Mouse (Mus musculus): ENCODE results near the gene Angel2. TPM values are rescaled to one million over a fixed set of nuclear protein-coding genes. Genes with fewer than 3 reads are reported as not detected.

The Angel2 gene
- total RNA-seq, 1 experiment, result 21.9 TPM

DNA sequence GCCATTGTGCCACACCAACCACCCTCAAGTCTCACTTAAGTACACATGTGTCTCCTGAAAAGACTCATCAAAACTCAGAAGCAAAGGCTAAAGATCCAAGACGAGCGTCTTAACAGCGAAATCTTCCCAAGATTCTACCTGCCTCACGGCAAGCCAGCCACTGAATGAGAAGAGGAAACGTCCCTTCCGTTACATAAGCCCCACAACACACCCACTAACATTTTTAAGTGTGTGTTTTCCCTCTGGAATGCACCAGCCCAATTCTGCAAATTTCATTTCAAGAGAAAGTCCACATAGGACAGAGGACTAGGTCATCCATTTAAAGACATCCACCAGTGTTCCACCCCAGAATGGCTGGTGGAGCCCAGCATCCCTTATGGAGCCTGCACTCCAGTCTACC is 14.1 kb upstream of the Angel2 start:
- Histone ChIP-seq H3K27ac (ENCODE audit: insufficient read depth, low read depth, low read length, poor library complexity, severe bottlenecking) (no peak overlapping the region), H3K9me3 (ENCODE audit: control insufficient read depth, insufficient read depth, low read depth, low read length) (no peaks in the 10 kb centered on the region), H3K4me3 (ENCODE audit: insufficient read depth in 1 of 2, low read depth in 1 of 2, low read length in 2 of 2, poor library complexity in 1 of 2, severe bottlenecking in 1 of 2) (peak overlapping the region; percentile 78 to 85), H3K9ac (ENCODE audit: insufficient read depth, low read depth, low read length, poor library complexity, severe bottlenecking) (peak overlapping the region; percentile 75), H3K36me3 (ENCODE audit: control insufficient read depth, insufficient read depth, low read length, poor library complexity, severe bottlenecking) (no peaks in the 10 kb centered on the region), H3K4me1 (ENCODE audit: control insufficient read depth in 2 of 2, insufficient read depth in 2 of 2, low read length in 2 of 2, poor library complexity in 1 of 2) (peaks cover 0 to 4% of the 10 kb centered on the region in 2 experiments; a peak in 2 of 4 replicates)
- TF ChIP-seq HCFC1 (IDR thresholded peaks at IDR 0.05; ENCODE audit: borderline replicate concordance, insufficient read depth, low read length) (no peak), MAFK (IDR thresholded peaks at IDR 0.05; ENCODE audit: insufficient read depth, low read depth, low read length) (no peak), ZC3H11A (IDR thresholded peaks at IDR 0.05; ENCODE audit: borderline replicate concordance, low read depth, low read length) (no peak), CHD2 (IDR thresholded peaks at IDR 0.05; ENCODE audit: low read depth, low read length) (no peak), ZNF384 (IDR thresholded peaks at IDR 0.05; ENCODE audit: low read depth, low read length) (no peak)
- in situ Hi-C loops (cut with MboI; ENCODE audit: low sequenced_read_pairs in 2 of 2, unreplicated experiment in 2 of 2), result no loop called here
- no peak for DNase-seq (ENCODE audit: low read depth, low spot score)

DNA sequence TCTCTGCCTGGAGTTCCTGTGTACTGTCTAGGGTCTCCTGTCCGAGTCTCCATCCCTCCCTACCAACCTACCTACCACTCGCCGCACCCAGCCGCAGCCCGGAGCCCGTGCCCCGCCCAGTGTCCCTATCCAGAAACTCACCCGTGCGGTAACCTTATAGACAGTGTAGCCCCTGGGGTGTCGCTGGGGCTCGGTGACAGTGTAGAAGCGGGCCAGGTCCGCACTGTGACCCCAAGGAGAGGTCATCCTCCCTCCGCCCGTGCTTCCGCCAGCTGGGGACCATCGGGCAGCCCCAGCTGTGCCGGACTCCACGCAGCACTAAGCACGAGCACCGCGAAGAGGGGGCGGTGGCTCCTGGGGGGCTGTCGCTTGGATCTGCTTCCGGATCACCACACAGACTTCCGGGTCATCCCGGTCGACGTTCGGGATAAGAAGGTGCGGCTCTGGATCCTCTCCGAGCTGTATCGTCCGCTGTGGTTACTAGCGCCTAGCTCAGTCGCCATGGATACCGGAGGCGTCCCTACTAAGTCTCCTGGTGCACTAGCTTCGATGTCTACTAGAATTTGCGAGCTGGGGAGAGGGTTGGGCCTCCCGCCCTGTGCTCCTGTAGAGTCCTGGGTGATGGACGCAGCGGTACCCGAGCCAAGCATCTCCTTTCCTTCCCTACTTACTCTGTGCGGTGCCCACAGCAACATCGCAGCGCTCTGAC is 13.3 kb upstream of the Angel2 start, which contains the start of gene Rps6kc1:
Gene Rps6kc1 (minus strand): TSS at position 356 of the 709 bp plus-strand sequence.
- TF ChIP-seq CHD2 (IDR thresholded peaks at IDR 0.05; ENCODE audit: low read depth, low read length) (no peak), HCFC1 (IDR thresholded peaks at IDR 0.05; ENCODE audit: borderline replicate concordance, insufficient read depth, low read length) (peak; percentile 65; the same call in 1 of the 2 replicates), ZNF384 (IDR thresholded peaks at IDR 0.05; ENCODE audit: low read depth, low read length) (no peak)
- Histone ChIP-seq H3K27ac (ENCODE audit: insufficient read depth, low read depth, low read length, poor library complexity, severe bottlenecking) (no peak within 1 kb of the TSS), H3K36me3 (ENCODE audit: control insufficient read depth, insufficient read depth, low read length, poor library complexity, severe bottlenecking) (no peaks in the 10 kb centered on the region), H3K4me3 (ENCODE audit: insufficient read depth in 1 of 2, low read depth in 1 of 2, low read length in 2 of 2, poor library complexity in 1 of 2, severe bottlenecking in 1 of 2) (peak within 1 kb of the TSS; percentile 78 to 85), H3K9me3 (ENCODE audit: control insufficient read depth, insufficient read depth, low read depth, low read length) (no peaks in the 10 kb centered on the region), H3K4me1 (ENCODE audit: control insufficient read depth in 2 of 2, insufficient read depth in 2 of 2, low read length in 2 of 2, poor library complexity in 1 of 2) (peaks cover 0 to 4% of the 10 kb centered on the region in 2 experiments; a peak in 2 of 4 replicates), H3K9ac (ENCODE audit: insufficient read depth, low read depth, low read length, poor library complexity, severe bottlenecking) (peak within 1 kb of the TSS; percentile 82)
- peak; percentile 62 for DNase-seq (ENCODE audit: low read depth, low spot score)
- in situ Hi-C loops (cut with MboI; ENCODE audit: low sequenced_read_pairs in 2 of 2, unreplicated experiment in 2 of 2), result no loop called here

DNA sequence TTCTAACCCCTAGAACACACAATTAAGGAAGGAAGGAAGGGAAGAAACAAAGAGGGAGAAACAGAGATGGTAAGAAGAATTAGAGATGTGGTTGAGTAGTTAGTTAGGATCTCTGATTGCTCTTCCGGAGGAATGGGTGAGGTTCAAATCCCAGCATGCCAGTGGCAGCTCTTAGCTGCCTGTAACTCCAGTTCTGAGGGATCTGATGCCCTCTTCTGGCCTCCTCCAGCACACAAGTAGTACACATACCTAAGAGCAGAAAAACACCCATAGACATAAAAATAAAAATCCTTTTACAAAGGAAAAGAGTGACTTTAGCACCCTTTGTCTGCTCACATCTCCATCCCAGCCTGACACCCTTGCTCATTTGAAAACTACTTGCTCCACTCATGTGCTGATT is 12.3 kb upstream of the Angel2 start:
- Histone ChIP-seq H3K4me1 (ENCODE audit: control insufficient read depth in 2 of 2, insufficient read depth in 2 of 2, low read length in 2 of 2, poor library complexity in 1 of 2) (peaks cover 0 to 4% of the 10 kb centered on the region in 2 experiments; a peak in 2 of 4 replicates), H3K36me3 (ENCODE audit: control insufficient read depth, insufficient read depth, low read length, poor library complexity, severe bottlenecking) (no peaks in the 10 kb centered on the region), H3K4me3 (ENCODE audit: insufficient read depth in 1 of 2, low read depth in 1 of 2, low read length in 2 of 2, poor library complexity in 1 of 2, severe bottlenecking in 1 of 2) (0 out of 4 replicates have a peak overlapping the region, but pooled peaks of 1 of the 2 experiments have one; percentile 9), H3K9ac (ENCODE audit: insufficient read depth, low read depth, low read length, poor library complexity, severe bottlenecking) (no peak overlapping the region), H3K9me3 (ENCODE audit: control insufficient read depth, insufficient read depth, low read depth, low read length) (no peaks in the 10 kb centered on the region), H3K27ac (ENCODE audit: insufficient read depth, low read depth, low read length, poor library complexity, severe bottlenecking) (no peak overlapping the region)
- TF ChIP-seq CHD2 (IDR thresholded peaks at IDR 0.05; ENCODE audit: low read depth, low read length) (no peak), HCFC1 (IDR thresholded peaks at IDR 0.05; ENCODE audit: borderline replicate concordance, insufficient read depth, low read length) (no peak), MAFK (IDR thresholded peaks at IDR 0.05; ENCODE audit: insufficient read depth, low read depth, low read length) (no peak), ZC3H11A (IDR thresholded peaks at IDR 0.05; ENCODE audit: borderline replicate concordance, low read depth, low read length) (no peak), ZNF384 (IDR thresholded peaks at IDR 0.05; ENCODE audit: low read depth, low read length) (no peak)
- in situ Hi-C loops (cut with MboI; ENCODE audit: low sequenced_read_pairs in 2 of 2, unreplicated experiment in 2 of 2), result no loop called here
- DNase-seq (ENCODE audit: low read depth, low spot score), result no peak

DNA sequence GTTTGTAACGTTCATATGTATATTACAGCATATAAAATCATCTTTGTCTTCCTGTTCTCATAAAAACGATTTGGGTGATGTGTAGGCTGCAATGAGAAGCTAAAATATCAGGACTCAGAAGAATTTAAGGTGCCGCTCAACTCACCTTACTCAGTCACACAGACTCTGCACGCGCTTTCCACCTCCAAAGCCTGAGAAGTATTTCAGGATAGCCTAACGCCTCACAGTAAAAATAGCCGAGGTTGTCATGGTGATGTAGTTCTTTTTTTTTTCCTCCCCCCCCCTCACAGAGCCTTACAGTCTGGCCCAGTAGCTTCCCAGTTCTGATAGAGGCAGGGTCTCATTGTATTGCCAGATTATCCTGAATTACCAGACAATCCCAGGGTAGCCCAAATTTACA is 6.0 kb upstream of the Angel2 start:
- Histone ChIP-seq H3K4me1 (ENCODE audit: control insufficient read depth in 2 of 2, insufficient read depth in 2 of 2, low read length in 2 of 2, poor library complexity in 1 of 2) (peaks cover 2 to 8% of the 10 kb centered on the region in 2 experiments; a peak in 2 of 4 replicates), H3K4me3 (ENCODE audit: insufficient read depth in 1 of 2, low read depth in 1 of 2, low read length in 2 of 2, poor library complexity in 1 of 2, severe bottlenecking in 1 of 2) (no peak overlapping the region), H3K9ac (ENCODE audit: insufficient read depth, low read depth, low read length, poor library complexity, severe bottlenecking) (no peak overlapping the region), H3K9me3 (ENCODE audit: control insufficient read depth, insufficient read depth, low read depth, low read length) (no peaks in the 10 kb centered on the region), H3K27ac (ENCODE audit: insufficient read depth, low read depth, low read length, poor library complexity, severe bottlenecking) (no peak overlapping the region), H3K36me3 (ENCODE audit: control insufficient read depth, insufficient read depth, low read length, poor library complexity, severe bottlenecking) (no peaks in the 10 kb centered on the region)
- in situ Hi-C loops (cut with MboI; ENCODE audit: low sequenced_read_pairs in 2 of 2, unreplicated experiment in 2 of 2), result no loop called here
- DNase-seq (ENCODE audit: low read depth, low spot score), result no peak
- no peak for TF ChIP-seq HCFC1 (IDR thresholded peaks at IDR 0.05; ENCODE audit: borderline replicate concordance, insufficient read depth, low read length)
- TF ChIP-seq ZNF384 (IDR thresholded peaks at IDR 0.05; ENCODE audit: low read depth, low read length), result peak; percentile 37; the same call in 1 of the 2 replicates

Measured in ES-E14 (cell line).